Mouse (Mus musculus): ENCODE data around the gene Terf2.
"Not testable (repeated sequence)": the region's sequence is repeated elsewhere in the genome, so short reads cannot be mapped to it uniquely, and the experiment has no call there.

Gene Terf2

DNA sequence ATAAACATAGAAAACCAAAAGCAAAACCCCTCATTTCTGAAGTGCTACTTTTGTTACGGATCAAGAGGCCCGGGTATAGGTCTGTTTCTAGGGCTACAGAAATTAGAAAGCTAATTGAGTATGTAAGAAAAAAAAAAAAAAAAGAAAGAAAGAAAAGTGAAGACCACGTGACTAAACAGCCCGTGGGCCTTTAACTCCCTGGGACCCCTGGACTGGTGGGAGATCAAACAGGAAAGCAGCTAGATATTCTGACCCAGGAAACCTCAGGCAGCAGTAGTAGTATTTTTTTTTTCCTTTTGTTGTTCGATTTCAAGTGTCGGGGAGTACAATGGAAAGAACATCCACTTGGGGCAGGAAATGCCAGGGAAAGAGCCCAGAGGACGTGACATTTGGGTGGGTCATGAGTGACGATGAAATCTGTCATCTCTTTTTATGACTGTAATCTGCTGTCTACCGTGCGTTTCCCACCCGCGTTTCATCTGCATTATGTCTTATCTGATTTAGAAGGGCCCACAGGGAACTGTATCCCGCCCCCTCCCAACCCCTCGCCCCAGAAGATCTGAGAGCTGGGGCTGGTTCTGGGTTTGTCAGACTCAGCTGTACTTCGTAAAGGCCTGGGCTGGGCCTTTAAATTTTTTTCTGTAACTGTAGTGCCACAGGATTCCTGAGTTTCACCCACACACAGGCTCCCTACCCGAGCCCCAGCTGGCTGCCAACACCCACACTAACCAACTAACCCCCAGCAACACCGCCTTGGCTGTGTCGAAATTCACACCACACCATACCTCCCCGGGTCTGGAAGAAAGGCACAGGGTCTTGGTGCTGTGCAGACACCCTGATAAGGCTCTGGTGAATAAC is 18.0 kb upstream of the Terf2 start:
- DNase-seq (ENCODE audit: extremely low spot score, low spot score): no peak

DNA sequence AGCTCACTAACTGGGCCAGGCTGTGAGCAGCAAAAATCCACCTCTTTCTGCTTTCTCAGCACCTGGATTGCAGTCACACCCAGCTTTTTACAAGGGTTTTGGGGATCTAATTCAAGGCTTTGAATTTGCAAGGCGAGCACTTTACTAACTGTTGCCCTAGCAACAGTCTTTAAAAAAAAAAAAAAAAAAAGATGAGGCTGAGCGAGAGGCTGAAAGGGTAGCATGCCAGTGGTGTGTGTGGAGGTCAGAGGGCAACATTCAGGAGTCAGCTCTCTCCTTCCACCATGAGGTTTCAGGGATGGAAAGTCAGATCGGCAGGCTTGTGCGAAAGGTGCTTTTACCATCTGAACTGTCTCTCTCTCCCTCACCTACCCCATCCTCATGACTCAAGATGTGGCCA is 16.9 kb upstream of the Terf2 start:
- DNase-seq (ENCODE audit: extremely low spot score, low spot score): no peak

DNA sequence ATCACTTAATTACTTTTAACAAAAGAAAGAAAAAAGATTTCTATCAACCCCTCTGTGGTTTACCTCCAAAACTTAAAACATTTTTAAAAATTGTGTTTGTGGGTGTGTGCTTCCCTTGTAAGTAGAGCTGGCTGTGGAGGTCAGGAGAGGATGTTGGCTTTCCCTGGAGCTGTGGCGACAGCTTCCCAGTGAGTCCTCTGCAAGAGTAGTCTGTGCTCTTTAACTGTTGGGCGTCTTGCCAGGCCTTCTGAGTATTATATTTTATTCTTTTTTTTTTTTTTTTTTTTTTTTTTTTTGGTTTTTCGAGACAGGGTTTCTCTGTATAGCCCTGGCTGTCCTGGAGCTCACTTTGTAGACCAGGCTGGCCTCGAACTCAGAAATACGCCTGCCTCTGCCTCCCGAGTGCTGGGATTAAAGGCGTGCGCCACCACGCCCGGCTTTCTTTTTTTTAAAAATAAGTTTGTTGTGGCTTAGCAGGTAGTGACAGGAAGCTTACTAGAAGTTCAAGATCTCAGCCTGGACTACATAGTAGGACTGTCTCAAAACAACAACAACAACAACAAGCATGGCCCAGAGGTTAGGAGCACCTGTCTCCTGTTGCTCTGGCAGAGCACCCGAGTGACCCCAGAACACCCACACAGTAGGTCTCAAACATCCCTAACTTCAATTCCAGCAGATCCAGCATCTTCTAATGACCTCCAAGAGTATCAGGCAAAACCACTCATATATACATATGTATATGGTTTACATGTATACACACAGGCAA is 15.2 kb upstream of the Terf2 start:
- DNase-seq (ENCODE audit: extremely low spot score, low spot score): no peak

DNA sequence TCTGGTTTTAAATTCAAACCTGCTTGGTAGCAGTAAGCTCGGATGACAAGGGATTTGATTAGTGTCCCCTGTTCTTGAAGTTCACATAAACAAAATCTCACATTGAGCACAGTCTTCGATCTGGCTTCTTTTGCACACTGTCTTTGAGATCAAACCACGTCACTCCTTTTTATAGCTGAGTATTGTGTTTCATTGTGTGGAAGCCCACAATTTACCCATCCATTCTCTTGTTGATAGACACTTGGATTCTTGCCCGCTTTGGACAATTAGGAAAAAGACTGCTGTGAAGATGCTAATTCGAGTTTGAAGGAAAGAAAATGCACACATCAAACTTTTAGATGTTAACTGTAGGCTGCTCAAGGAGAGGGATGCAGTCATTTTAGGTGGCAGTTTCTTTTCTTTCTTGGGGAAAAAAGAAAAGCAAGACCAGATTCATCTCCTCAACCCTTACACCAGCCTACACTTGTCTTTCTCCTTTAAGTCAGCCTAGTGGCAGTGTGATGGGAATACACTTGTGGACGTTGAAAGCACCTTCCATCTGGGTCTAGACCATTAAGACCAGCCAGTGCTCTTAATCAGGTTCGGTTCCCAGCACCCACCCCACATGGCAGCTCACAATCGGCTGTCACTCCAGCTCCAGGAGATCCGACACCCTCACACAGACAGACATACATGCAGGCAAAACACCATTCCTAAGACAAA is 14.4 kb upstream of the Terf2 start:
- no peak for DNase-seq (ENCODE audit: extremely low spot score, low spot score)

DNA sequence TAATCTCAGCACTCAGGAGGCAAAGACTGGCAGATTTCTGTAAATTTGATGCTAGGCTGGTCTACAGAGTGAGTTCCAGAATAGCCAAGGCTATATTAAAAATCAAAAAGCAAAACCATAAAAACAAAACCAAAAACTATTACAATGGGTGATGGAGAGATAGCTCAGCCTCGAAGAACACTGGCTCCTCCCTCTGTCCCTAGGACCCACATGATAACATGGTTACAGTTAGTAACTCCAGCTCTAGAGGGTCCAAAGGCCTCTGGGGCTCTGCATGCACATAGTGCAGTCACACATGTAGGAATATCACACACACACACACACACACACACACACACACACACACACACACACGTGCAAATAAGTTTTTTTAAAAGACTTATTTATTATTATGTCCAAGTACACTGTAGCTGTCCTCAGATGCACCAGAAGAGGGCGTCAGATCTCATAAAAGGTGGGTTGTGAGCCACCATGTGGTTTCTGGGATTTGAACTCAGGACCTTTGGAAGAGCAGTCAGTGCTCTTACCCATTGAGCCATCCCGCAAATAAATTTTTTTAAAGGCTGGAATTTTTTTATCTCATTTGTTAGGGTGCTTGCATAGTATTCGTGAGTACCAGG is 13.6 kb upstream of the Terf2 start:
- no peak for DNase-seq (ENCODE audit: extremely low spot score, low spot score)

DNA sequence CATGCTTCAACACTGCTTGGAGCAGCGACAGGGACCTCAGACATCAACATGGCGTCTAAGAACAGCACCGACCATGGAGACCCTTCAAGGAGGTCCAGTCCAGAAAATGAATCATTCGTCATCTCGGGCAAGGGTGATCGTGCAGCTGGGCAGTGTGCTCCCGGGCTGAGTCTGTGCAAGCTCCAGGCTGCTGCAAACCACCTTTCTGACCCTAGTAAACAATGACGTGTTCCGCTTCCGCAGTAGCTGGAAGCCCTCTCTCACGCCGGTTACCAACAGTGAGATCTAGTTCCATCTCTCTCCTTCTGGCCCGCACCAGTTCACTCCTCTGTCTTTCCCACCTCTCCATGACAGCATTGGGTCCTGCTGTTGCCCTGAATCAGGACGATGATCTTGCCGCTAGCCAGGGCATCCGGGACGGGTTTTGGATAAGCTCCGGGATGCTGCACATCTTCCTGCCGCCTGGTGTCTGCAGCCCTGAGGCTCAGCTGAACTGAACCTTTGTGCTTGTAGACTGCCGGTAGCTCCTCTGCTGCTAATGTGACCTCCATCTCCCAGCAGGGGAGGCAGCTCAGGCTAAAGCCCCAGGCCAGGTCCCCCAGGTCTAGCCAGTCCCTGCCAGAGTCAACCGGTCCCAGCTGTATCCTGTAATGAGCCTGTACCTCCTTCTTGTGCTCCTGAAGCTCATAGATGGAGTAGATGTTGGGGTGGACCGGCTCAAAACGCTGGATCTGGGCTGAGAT is 12.8 kb upstream of the Terf2 start:
- no peak for DNase-seq (ENCODE audit: extremely low spot score, low spot score)

DNA sequence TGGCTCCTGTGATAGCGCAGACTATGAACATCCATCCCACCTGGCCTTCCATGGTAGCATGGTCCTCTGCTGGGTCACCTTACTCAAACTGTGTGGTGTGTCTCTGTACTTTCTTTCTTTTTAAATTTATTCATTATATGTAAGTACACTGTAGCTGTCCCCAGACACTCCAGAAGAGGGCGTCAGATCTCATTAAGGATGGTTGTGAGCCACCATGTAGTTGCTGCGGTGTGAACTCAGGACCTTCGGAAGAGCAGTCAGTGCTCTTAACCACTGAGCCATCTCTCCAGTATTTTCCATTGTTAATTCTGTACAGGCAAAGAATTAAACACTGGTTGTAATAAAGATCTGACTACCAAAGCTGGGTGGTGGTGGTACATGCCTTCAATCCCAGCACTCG is 11.7 kb upstream of the Terf2 start:
- DNase-seq (ENCODE audit: extremely low spot score, low spot score): not testable (repeated sequence)

DNA sequence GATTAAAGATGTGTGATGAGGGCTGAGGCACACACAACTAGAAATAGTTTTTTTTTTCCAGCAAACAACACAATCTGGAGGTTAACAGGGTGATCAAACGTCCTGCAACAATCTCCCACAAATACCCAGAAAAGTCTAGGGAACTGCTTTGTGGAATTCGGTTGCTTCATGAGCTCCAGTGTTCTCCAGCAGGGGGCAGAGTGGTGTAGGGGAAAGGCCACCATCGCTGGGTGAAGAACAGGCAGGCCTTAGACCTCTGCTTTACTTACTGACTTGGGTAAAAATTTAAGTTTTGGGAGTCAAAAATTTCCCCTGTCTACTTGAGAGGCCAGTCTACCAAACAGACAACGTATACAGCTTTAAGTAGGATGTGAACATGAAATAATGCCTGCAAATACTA is 8.2 kb upstream of the Terf2 start:
- peak; percentile 78 for DNase-seq (ENCODE audit: extremely low spot score, low spot score)

DNA sequence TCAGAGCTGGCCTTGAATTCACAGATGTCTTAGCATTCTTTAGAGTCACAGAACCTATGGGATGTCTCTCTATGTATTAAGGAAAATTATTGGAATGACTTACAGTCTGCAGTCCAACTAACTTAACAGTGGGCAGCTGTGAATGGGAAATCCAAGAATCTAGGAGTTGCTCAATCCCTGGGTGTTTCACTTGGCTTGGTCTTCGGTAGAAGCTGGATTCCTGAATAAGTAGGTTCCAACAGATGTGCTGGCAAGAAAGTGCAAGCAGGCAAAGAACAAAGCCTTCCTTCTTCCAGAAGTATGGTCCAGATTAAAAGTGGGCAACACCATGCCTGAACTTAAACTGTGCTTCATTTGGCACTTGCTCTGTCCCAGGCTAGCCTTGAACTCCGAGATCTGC is 4.3 kb upstream of the Terf2 start:
- DNase-seq (ENCODE audit: extremely low spot score, low spot score): no peak

DNA sequence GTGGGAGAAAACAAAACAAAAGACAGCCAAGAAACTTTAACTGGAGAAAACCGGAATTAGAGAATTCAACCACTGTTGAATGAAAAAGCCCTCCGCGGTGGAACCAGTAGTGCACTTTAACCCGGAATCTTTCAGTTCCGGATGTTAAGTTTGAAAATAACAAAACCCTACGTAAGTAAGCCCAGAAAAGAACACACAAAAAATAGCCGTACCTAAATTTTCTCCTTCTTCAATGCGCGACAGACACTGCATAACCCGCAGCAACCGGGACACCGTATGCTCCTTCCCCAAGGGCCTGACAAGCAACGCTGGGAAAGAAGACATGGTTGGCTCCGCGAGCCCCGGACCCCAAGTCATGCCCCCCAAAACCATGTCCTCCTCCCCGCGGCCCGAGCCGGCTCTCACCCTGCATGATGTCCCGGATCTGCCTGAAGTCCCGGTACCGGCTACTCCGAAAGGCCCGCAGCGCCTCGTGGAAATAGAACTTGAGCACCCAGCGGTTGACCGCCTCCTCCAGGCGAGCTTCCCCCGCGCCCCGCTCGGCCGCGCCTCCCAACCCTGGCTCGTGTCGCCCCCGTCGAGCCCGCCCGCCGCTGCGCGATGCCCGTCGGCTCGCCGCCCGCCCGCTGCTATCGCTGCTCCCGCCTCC is 506 bp downstream of the Terf2 start:
- DNase-seq (ENCODE audit: extremely low spot score, low spot score): no peak

DNA sequence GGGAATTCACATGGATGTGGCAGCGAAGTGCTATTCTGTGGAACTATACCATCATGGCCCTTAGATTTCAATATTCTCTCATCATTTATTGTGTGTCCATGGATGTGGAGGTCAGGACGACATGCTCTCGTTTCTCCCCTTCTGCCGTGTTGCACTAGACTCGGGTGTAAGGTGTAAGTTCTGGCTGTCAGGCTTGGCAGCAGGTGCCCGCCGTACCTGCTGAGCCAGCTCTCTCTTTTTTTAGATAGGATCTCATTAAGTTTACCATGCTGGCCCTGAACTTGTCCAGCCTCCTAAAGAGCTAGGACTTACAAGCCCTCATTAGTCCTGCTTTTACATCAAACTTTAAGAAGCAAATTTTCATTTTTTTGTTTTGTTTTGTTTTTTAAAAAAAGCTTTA is 5.8 kb downstream of the Terf2 start:
- no peak for DNase-seq (ENCODE audit: extremely low spot score, low spot score)

DNA sequence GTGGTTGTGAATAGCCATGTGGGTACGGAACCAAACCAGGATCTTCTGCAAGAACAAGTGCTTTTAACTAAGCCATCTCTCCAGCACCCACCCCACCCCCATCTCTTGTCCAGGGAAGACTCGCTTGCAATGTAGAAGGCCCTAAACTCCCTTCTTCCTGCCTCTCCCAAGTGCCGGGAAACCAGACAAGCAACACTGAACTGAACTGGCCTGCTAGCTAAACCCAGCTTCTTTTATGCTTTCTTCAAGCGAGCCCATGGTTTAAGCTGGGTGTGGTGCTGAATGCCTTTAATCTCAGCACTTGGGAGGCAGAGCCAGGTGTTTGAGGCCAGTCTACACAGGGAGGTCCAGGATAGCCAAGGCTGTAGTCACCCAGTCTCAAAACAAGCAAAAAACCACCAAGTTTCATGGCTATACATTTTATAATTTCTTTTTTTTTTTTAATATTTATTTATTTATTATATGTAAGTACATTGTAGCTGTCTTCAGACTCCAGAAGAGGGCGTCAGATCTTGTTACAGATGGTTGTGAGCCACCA is 7.8 kb downstream of the Terf2 start:
- DNase-seq (ENCODE audit: extremely low spot score, low spot score): no peak

DNA sequence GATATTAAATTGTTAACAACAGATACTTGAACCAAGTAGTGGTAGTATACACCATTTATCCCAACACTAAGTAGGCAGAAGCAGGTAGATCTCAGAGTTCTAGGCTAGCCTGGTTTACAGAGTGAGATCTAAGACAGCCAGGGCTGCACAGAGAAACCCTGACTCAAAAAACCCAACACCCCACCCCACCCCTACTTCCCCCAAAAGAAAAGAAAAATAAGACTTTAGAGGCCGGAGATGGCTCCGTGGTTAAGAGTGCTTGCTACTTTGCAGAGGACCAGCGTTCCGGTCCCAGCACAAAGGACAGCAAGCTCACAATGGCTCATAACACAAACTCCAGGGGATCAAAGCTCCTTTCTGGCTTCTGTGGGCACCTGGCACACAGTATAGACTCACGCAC is 10.3 kb downstream of the Terf2 start:
- no peak for DNase-seq (ENCODE audit: extremely low spot score, low spot score)

DNA sequence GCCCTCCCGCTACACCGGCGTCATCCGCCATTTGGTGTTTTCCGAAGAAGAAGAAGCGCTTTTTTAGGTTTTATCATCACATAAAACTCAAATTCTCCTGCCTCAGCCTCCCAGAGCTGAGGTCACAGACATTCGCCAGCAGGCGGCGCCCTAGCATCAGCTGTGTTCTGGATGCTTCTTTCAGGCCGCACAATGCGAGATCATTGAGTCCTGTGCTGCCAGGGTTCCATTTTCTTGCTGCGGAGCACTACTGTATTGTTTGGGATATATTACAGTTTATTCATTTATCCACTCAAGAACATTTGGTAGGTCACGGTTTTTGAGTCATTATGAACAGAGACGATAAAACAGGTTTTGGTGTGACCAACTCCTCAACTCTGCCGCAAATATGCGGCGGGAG is 11.0 kb downstream of the Terf2 start:
- no peak for DNase-seq (ENCODE audit: extremely low spot score, low spot score)

DNA sequence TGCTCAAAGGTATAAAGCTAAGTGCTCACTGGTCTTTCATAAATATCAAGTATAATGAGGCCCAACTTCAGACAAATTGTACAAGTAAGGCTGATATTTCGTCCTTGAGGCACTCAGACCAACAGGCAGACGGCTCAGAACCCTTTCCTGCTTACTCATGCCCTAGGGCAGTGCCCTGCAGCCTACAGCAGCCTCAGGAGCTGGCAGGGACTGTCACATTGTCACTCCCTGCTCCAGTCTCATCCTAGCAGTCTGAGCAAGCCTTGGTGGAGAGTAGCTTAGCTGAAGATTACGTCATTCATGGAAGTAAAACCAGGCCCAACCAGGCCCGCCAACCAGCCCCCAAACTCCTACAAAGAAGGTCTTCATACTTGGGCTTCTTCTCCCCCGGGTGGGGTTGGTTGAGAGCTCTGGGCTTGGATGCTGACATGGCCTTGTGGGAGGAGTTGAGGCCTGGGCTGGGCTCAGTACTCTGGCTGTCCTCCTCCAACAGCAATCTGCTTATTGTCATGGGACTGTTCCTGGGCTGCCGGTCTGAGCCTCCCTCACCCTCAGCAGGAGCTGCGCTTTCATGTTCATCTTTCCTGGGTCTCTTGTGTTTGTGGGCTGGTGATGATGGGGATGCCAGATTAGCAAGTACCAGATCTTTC is 20.0 kb downstream of the Terf2 start:
- no peak for DNase-seq (ENCODE audit: extremely low spot score, low spot score)

DNA sequence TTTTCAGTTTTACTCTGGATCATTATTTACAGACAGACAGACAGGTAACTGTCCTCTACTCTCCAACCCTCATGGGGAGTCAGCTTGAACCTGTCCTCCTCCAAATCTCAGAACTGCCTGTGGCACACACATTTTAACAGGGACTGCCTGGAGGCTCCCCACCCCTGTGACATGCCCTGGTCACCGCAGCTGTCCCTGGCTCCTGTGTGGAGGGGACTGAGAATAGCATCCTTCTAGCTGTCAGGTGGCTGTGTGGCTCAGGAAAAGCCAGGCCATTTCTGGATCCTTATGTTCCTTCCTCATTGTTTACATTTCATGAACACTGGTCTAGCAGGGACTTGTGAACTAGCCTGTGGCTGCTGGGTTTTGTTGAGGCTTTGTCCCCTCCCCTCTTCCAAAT is 22.2 kb downstream of the Terf2 start:
- no peak for DNase-seq (ENCODE audit: extremely low spot score, low spot score)

DNA sequence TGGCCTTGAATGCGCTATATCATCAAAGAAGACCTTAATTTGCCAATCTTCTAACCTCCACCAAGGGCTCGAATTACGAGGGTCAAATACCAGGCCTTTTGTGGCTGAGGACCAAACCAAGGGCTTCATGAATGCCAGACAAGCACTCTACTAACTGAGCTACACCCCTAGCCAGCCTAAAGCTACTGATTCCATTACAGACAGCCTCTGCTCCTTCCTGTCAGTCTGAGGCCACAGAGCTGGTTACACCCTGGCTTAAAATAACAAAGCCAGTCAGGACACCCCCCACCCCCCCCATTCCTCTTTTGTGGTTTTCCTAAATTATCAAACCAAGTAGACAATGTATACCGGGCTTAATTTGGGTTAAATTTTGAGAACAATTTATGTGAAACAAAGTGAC is 22.6 kb downstream of the Terf2 start:
- DNase-seq (ENCODE audit: extremely low spot score, low spot score): no peak

DNA sequence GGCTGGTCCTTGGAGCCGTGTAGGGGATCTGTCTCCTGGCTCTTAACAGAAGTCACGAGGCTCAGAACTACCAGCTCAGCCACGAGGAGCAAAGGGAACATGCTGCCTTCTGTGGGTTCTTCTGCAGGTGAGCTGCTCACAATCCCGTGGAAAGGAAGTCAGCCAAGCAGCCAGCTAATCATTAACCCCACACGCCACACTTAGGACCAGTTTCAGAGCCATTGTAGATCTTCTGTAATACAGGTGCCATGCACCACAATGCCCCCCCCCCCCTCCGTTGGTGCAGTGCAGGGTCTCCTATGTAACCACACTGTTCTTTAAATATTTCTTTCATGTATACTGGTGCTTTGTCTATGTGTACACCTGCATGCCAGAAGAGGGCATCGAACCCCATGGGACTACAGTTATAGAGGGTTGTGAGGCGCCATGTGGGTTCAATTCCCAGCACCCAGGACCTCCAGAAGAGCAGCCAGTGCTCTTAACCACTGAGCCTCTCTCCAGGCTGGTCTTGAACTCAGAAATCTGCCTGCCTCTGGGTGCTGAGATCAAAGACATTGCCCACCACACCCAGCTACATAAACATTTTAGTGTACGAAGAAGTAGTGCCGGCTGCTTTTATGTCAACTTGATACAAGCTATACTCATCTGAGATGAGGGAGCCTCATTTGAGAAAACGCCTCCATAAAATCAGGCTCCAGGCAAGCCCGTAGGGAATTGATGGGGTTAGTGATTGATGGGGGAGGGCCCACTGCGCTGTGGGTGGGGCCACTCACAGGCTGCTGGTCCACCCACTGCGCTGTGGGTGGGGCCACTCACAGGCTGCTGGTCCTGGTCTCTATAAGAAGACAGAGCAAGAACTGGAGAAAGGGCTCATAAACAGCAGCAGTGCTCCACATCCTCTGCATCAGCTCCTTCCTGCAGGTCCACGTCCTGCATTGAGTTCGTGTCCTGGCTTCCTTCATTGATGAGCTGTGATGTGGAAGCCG is 30.5 kb downstream of the Terf2 start, which contains the start of gene Tmed6:
TSS of gene Tmed6 (minus strand) at position 134 of the 986 bp plus-strand sequence.
- DNase-seq (ENCODE audit: extremely low spot score, low spot score): no peak

Measured in neural tube, embryonic 10.5 days (tissue).